Mouse (Mus musculus) left cerebral cortex, adult 9 months (tissue): ENCODE measurements around the gene Mxd1.

ENCODE experiments used
- DNase-seq, 2 experiments: peaks; one replicate each; pipeline ENCODE4 v3.0.0; 2022; ENCODE audit warnings: low spot score in 2 of 2

Mxd1 gene

DNA sequence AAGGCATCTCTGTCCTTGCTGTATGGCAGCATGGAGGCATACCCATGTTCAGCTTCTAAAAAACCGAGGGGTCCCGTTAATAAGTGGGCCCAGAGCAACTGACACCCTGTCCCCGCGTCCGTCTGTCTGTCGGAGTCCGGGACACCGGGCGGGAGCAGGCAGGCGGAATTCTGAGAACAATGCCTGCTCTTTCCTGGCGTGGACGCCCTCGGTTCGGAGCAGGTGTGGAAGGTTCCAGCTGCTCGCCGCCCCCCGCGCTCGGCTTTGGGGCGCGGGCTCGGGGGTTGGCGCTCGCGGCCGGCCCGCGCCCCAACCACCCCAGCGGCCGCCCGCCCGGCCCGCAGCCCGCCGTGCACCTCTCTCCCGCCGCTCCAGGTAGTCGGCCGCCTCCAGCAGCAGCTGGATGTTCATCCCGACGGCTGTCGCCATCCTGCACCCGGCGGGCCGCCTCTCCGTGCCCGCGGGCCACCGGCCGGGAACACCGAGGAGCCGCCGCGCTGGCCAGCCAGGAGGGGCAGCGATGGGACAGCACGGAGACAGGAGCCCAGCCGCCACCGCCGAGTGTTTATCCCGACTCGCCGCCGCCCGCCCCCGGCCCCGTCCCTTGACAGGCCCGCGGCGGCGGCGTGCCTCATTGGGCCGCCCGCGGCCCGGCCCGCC is at the start of gene Mxd1:
TSS of gene Mxd1 (minus strand) at position 582 of the 660 bp plus-strand sequence.
- DNase-seq, result peak in 1 of 2 experiments; percentile 26

- no peak for DNase-seq
These were observed 39.3 kb upstream of the Mxd1 start for GRCm38 (mm10) chr6:86708072-86708774.

DNA sequence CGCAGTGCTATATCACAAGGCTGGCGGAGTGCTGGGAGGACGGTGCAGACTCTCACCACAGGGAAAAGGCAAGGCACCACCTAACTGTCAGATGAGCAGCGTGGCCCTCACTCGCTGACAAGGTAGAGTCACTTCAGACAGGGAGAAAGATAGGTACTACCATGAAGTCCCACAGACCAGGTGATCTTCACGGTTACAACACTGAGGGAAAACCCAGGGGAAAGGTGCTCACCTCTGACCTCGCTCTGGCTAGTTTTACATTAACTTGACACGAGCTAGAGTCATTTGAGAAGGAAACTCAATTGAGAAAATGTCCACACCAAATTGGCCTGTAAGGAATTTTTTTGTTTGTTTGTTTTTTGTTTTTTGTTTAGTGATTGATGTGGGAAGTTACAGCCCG is 33.6 kb upstream of the Mxd1 start:
- DNase-seq, result no peak

DNA sequence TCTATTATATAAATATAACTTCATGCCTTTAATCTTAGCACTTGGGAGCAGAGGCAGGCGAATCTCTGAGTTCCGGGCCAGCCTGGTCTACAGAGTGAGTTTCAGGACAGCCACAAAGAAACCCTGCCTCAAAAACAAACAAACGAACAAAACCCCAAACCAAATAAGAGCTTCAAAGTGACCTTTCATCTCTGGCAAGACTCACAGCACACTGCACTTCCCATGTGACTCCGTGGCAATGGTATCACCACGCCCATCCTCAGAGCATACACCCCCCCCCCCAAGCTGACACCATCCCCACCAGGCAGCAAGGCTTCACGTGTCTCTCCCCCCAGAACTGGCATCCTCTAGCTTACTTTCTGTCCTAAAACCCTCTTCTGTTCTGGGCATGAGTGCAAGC is 28.9 kb upstream of the Mxd1 start:
- DNase-seq, result no peak

GRCm38 (mm10) chr6:86696213-86696612 is 27.3 kb upstream of the Mxd1 start:
- no peak for DNase-seq

- DNase-seq, result peak in 1 of 2 experiments; percentile 41
These were observed 25.5 kb upstream of the Mxd1 start for GRCm38 (mm10) chr6:86694465-86694864.

- DNase-seq, result no peak
These were observed 20.7 kb upstream of the Mxd1 start for GRCm38 (mm10) chr6:86689671-86690070.

GRCm38 (mm10) chr6:86686971-86687370 is 18.0 kb upstream of the Mxd1 start:
- DNase-seq, result no peak

GRCm38 (mm10) chr6:86684655-86685011 is 15.7 kb upstream of the Mxd1 start:
- no peak for DNase-seq

DNA sequence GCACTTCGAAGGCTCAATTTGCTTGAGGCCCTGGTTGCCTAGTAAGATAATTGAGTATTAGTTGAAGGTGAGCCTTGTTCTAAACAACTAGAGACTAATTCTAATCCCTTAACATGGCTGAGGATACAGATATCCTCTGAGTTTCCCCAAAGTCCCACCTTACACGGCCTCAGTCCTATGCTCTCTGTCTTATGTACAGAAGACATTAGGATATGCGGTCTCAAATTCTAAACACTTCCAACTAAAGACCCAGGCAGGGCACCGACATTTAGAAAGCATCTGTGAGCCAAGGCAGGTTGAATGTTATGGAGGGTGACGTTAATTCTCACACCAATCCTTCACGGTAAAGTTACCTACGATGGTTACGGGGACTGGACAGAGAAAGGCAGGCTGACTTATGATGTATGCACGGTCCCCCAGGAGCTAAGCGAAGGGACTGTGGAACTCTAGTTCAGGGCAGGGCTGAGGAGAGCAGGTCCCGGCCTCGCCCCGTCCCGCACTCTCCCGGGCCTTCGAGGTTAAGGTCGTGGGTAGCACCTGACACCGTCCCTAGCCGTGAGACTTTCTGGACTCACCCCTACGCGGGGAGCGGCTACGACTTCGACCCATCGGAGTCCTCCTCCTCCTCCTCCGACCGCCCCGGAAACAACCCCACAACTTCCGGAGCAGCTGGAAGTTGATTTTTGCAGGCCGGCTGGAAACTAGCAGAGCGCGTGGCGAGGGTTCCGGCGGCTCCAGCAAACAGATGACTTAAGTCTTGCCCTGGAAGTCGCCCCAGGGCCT is 15.1 kb upstream of the Mxd1 start, which contains the start of gene Snrnp27:
TSS of gene Snrnp27 (minus strand) at position 651 of the 783 bp plus-strand sequence.
- peak; percentile 46 to 91 for DNase-seq

GRCm38 (mm10) chr6:86681289-86681688 is 12.3 kb upstream of the Mxd1 start:
- DNase-seq, result no peak

GRCm38 (mm10) chr6:86678341-86678740 is 9.4 kb upstream of the Mxd1 start:
- DNase-seq, result no peak

DNA sequence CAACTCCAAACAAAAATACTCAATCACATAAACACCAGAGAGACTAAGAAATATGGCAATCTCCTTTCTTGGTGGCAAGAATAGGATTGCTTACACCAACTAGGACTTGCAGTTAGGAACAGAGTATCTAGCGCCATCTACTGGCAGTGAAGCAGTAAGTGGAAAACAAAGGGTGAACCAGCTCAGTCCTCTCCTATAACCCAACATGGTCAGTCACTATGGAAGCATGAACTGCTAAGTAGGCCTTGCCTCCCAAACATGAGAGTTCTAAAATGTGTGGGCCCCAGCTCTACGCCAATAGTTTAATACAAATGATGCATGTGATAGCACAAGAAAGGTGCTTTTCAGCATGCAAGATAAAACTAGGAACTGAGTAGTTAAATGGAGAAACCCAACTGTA is 1.9 kb upstream of the Mxd1 start:
- peak; percentile 53 to 70 for DNase-seq

- DNase-seq, result peak; percentile 100
These were observed 323 bp upstream of the Mxd1 start for GRCm38 (mm10) chr6:86669240-86669727.

GRCm38 (mm10) chr6:86667061-86667460 is 1.9 kb downstream of the Mxd1 start:
- DNase-seq, result no peak

DNA sequence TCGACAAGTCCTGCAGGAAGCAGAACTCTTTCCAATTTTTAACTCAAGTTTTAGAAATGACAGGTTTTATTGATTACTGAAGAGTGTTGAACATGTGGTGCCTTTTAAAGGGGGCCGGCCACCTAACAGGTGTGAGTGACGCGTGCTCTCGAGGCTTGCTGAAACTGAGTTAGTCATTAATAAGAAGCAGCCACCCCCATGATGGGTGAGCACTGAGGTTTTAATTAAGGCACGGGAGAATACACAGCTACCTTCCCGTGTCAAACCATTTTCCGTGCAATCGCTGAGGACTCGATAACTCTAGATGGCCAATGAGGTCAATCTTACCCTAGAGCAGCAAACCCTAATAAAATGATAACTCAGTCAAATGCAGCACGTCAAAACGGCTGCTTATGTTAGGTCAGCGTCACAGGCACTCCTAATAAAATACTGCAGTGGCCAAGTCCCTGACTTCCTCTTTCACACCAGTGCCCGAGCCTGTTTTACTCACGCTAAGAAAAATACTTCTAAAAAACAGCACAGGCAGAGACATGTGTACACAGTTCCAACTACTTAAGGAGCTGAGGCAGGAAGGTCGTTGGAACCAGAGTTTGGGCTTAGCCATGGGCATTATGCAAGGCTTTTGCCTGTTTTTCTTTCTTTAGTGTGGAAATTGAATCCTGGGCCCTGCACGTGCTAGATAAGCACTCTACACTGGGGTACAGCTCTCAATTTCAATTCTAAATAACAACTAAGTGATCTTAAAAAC is 3.2 kb downstream of the Mxd1 start:
- no peak for DNase-seq

- no peak for DNase-seq
These were observed 3.9 kb downstream of the Mxd1 start for GRCm38 (mm10) chr6:86665076-86665475.

- no peak for DNase-seq
These were observed 8.6 kb downstream of the Mxd1 start for GRCm38 (mm10) chr6:86660161-86660877.

DNA sequence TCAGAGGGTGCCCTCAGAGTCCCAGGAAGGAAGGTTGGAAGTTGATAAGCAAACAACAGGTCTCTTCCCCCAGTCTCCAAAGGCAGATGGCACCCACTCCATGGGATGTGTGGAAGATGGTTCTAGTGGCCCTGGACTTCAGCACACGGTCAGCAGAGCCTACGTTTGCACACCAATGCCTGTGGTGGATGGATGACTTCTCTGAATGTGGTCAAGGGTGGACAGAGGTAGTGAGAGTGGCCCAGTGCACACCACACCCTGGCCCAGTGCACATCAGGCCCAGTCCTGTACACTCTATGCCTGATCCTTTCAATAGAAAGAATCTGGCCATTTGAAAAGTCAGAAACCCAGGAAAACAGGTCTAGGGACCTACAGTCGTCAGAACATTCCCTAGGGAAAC is 10.5 kb downstream of the Mxd1 start:
- no peak for DNase-seq

GRCm38 (mm10) chr6:86654270-86654916 is 14.6 kb downstream of the Mxd1 start:
- DNase-seq, result no peak

GRCm38 (mm10) chr6:86653026-86653425 is 15.9 kb downstream of the Mxd1 start:
- no peak for DNase-seq
